Mouse (Mus musculus) lung, postnatal 36 days (tissue): ENCODE data around the gene Clasp1.

ENCODE experiments used
- DNase-seq: peaks from one replicate; pipeline ENCODE4 v3.0.0; 2022; ENCODE audit warnings: mixed read lengths

The Clasp1 gene

GRCm38 (mm10) chr1:118454817-118455216 is 66.0 kb downstream of the Clasp1 start:
- no peak for DNase-seq

GRCm38 (mm10) chr1:118457256-118457882 is 68.5 kb downstream of the Clasp1 start:
- no peak for DNase-seq

DNA sequence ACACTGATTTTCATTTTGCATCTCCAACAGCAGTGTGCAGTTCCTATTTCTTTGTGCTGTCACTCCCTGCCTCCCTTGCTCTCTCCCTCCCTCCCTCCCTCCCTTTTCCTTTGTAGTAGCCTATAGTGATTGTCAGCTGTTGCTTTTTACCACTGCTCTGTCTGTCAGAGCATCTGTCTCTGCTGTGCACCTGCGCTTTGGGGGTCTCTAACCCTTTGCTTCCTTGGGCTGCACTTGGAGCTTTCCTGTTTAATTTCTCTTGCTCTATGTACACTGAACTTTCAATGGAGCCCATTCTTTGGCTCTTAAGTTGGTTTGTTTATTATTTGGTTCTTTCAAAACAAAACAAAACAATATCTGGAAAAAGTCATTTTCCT is 69.0 kb downstream of the Clasp1 start:
- DNase-seq: no peak

DNA sequence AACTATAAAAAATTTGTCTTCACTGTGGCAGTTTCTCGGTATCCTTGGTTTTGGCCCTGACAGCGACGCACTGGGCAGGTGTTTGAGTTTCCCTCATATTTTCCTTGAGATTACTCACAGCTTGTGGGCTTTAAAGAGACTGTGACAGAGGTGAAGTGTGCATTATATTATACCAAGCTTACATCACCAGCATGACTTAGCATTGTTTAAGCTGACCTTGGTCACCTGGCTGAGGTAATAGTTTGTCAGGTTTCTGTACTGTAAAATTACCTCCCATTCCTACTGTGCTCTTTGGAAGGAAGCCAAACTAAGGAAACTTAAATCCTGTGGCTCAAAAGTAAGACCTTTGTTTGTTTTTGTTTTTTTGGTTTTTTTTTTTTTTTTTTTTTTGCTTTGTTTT is 69.4 kb downstream of the Clasp1 start:
- DNase-seq: peak; percentile 21

GRCm38 (mm10) chr1:118458963-118459920 is 70.4 kb downstream of the Clasp1 start:
- peak; percentile 98 for DNase-seq

GRCm38 (mm10) chr1:118460716-118461115 is 71.9 kb downstream of the Clasp1 start:
- DNase-seq: no peak

GRCm38 (mm10) chr1:118466041-118466440 is 77.2 kb downstream of the Clasp1 start:
- no peak for DNase-seq

GRCm38 (mm10) chr1:118472386-118472785 is 83.5 kb downstream of the Clasp1 start:
- no peak for DNase-seq

DNA sequence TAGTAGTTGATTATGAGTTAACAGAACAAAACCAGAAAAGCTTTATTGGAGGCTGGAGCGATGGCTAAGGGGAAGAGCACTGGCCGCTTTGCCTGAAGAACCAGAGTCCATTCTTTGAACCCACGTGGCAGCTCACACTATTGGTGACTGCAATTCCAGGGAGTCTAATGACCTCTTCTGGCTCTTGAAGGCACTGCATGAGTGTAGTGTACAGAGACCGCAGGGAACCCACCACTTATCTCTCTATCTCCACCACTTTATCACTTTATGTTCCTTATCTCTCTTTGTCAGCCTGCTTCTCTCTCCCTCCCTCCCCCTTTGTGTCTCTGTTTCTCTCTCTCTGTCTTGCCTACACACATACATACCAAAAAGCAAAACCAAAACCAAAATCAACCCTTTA is 88.1 kb downstream of the Clasp1 start:
- DNase-seq: peak; percentile 78

GRCm38 (mm10) chr1:118479246-118479645 is 90.4 kb downstream of the Clasp1 start:
- DNase-seq: no peak

GRCm38 (mm10) chr1:118480484-118481364 is 91.9 kb downstream of the Clasp1 start:
- no peak for DNase-seq

DNA sequence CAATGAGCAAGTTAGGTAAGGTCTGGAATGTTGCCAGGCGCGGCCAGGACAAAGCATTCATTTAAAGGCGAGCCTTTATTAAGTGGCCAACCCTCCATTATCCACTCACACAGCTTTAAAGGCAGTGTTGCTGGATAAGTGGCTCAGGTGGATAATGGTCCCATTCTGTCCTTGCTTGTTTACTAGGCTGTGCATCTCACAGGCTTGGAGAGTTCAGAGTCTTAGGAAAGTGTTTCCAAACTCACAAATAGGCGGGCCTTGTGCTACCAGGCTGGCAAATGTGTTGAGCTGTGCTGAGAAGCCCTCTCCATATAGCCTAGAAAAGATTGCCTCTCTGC is 92.5 kb downstream of the Clasp1 start:
- DNase-seq: peak; percentile 66

DNA sequence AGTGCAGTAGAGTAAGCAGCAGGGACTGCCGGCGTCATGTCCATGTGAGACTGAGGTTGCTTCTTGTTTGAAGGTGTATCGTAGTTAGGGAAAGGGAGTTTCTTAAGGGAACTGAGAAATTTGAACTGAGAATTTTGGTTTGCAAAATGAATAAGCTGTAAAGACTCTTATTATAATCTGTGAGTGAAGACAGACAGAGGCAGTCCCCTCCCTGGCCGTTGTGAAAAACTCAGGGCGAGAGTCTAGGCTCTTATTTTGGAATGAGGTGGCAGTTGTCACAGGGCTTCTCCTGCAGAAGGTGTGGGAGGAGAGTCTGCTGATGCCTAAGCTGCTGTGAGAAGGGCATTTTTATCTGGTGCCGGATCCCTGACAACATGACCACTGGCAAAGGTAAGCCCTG is 92.8 kb downstream of the Clasp1 start:
- no peak for DNase-seq

DNA sequence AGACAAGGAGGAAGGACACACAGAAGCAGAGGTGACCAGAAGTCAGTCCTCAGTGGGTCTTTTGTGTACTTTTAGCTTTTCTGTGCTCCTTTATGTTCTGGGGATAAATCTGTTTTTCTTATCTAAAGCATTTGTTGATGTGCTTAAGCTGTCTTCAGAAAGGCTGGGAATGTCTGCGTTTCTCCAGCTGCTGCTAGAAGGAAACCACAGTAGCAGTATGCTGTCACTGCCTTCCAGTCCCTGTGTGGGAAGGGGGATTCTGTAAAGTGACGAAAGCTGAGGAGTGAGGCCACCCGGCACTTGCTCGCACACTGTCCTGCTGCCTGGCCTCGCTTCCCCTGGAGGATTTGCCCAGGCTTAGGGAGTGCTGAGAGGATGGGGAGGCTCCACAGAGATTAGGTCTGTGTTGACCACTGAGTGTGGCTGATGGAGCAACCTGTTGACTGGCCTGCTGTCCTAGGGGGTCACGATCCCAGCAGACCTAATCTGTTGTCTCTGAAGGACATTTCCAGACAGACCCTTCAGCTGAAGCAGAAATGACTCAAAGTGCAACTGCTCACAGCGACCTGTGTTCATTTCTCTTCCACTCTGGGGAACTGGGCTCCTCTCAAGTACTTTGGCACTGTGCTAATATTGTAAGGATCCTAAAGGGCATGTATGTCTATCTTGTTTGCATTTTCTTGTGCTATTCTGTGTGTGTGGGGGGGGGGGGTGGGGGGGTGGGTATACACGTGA is 93.6 kb downstream of the Clasp1 start:
- no peak for DNase-seq

GRCm38 (mm10) chr1:118483504-118484096 is 94.7 kb downstream of the Clasp1 start:
- no peak for DNase-seq

DNA sequence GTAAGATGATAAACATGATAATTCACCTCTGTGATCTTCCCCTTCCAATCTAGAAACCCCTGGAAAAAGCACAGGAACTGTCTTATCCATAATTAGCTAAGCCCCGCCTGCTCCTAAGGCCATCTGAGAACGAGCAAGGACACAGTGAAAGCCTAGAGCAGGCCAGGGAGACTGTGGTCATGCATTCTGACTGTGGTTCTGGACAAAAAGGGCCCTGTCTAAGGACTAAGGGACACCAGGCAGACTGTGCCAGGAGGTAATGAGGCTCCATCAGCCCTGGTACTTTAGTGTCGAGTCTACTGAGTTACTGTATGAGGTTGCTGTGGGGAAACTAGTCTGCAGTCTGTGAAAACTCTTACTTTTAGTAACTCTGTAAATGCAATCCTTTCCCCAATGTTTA is 96.7 kb downstream of the Clasp1 start:
- no peak for DNase-seq

- DNase-seq: no peak
Measured at GRCm38 (mm10) chr1:118486021-118486420, 97.2 kb downstream of the Clasp1 start.

DNA sequence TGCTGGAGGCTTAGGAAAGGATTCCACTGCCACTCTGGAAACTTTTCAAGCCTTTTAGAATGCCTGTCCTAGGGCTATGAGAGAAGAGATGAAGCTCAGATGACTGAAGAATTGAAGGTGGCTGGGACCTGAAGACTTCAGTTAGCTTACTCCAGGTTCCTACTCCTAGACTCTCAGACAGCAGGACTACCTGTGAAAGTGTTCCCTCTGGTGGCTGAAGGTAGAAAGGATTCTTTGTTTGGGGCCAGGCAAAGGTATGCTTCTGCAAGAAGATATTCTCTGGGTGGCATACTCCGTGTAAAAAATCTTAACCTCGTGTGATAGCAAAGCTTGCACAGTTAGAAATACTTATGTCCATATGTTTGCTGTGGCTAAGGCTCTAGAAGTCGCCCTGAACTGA is 104.0 kb downstream of the Clasp1 start:
- no peak for DNase-seq

DNA sequence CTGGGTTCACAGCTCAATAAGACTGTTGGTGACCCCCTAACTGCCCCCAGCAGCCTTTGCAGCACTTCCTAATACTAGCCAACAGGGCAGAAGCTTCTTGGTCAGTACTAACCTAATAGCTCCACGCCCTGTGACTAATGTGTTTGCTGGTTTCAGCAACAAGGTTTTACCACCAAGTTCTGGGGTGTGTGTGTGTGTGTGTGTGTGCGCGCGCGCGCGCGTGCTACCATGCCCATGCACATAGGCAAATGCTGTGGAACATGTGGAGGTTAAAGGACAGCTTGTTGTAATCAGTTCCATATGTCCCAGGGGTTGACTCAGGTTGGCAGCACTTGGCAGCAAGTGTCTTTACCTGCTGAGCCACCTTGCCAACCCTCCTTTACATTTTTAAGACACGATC is 105.7 kb downstream of the Clasp1 start:
- DNase-seq: no peak

DNA sequence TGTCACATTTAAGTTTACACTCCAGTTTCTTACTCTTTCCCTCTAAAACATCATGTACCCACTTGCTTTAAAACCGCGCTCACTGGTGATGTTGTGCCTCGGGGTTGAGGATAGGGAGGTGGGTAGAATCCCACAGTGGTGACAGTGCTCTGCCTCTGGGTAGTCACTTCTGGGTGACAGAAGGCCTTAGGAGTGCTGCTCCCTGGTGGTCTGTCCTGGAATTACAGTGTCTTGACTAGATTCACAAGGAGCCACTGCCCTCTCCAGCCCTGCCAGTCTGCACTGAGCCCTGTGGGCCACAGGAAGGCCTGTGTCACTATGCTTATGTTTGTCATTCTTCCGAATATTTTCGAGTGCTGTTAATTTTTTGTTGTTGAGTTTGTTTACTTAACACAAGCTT is 109.5 kb downstream of the Clasp1 start:
- peak; percentile 89 for DNase-seq

GRCm38 (mm10) chr1:118500606-118501005 is 111.7 kb downstream of the Clasp1 start:
- no peak for DNase-seq

DNA sequence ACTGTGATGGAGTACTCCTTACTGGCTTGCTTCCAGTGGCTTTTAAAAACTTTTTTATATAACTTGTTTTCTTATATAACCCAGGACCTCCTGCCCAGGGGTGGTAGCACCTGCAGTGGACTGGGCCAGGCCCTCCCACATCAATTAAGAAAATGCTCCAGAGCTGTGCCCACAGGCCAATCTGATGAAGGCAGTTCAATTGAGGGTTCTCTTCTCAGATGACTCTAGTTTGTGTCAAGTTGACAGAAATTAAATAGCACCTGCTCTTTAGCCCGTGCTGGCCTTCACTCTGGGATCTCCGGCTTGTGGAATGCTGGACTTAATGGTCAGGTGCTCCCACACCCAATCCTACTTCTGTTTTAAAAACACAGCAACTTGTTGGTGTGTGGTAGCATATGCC is 112.8 kb downstream of the Clasp1 start:
- DNase-seq: no peak
